Mouse (Mus musculus): ENCODE measurements around the gene Avpr2. TPM values are rescaled to one million over a fixed set of nuclear protein-coding genes. Genes with fewer than 3 reads are reported as not detected.

Avpr2 gene
- 0.21 and 0.35 TPM in 2 replicates for polyA plus RNA-seq (2014; fragmentation: Nextera tagmentation; extraction: Ambion mirVana)

- H3K4me2 ChIP-seq (ENCODE audit: low read depth, severe bottlenecking): no peak within 1 kb of the TSS
- H3K4me1 ChIP-seq (ENCODE audit: control insufficient read depth, insufficient read depth, low read length): no peaks in the 10 kb centered on the region
- no peaks in the 10 kb centered on the region for H3K9me3 ChIP-seq (ENCODE audit: control insufficient read depth, low read length)
- H3K36me3 ChIP-seq (ENCODE audit: control insufficient read depth, insufficient read depth, low read length): no peaks in the 10 kb centered on the region
- DNase-seq (ENCODE audit: low spot score): no peak
- no peaks in the 10 kb centered on the region for H3K27me3 ChIP-seq (ENCODE audit: control insufficient read depth, insufficient read depth, low read length)
- WGBS: 68% methylated on average over 6 of the region's 6 CpGs
- no peak for ATAC-seq (ENCODE audit: insufficient number of reproducible peaks, low FRiP score, low TSS enrichment, low read depth)
- no peak within 1 kb of the TSS for H3K4me3 ChIP-seq (ENCODE audit: low read depth, low read length)
- H3K27ac ChIP-seq (replicated peaks; ENCODE audit: low read depth, low read length): no peak within 1 kb of the TSS
- H3K9ac ChIP-seq (ENCODE audit: low read length): no peak within 1 kb of the TSS
Observed at GRCm38 (mm10) chrX:73891551-73892152, at the start of gene Avpr2. Avpr2 (plus strand) TSS chrX:73892102.

- H3K4me2 ChIP-seq (ENCODE audit: low read depth, severe bottlenecking): no peak overlapping the region
- no peaks in the 10 kb centered on the region for H3K4me1 ChIP-seq (ENCODE audit: control insufficient read depth, insufficient read depth, low read length)
- 89% methylated on average over 9 of the region's 9 CpGs for WGBS
- no peak overlapping the region for H3K9ac ChIP-seq (ENCODE audit: low read length)
- H3K36me3 ChIP-seq (ENCODE audit: control insufficient read depth, insufficient read depth, low read length): no peaks in the 10 kb centered on the region
- H3K27me3 ChIP-seq (ENCODE audit: control insufficient read depth, insufficient read depth, low read length): no peaks in the 10 kb centered on the region
- no peak overlapping the region for H3K27ac ChIP-seq (replicated peaks; ENCODE audit: low read depth, low read length)
- H3K4me3 ChIP-seq (ENCODE audit: low read depth, low read length): no peak overlapping the region
- ATAC-seq (ENCODE audit: insufficient number of reproducible peaks, low FRiP score, low TSS enrichment, low read depth): no peak
- no peaks in the 10 kb centered on the region for H3K9me3 ChIP-seq (ENCODE audit: control insufficient read depth, low read length)
- no peak for DNase-seq (ENCODE audit: low spot score)
Observed at GRCm38 (mm10) chrX:73854326-73855086, 37.4 kb upstream of the Avpr2 start.

GRCm38 (mm10) chrX:73855087-73855408, 36.9 kb upstream of the Avpr2 start:
- Histone ChIP-seq H3K27ac (replicated peaks; ENCODE audit: low read depth, low read length) (no peak overlapping the region), H3K4me2 (ENCODE audit: low read depth, severe bottlenecking) (no peak overlapping the region), H3K27me3 (ENCODE audit: control insufficient read depth, insufficient read depth, low read length) (no peaks in the 10 kb centered on the region), H3K9ac (ENCODE audit: low read length) (no peak overlapping the region), H3K4me1 (ENCODE audit: control insufficient read depth, insufficient read depth, low read length) (no peaks in the 10 kb centered on the region), H3K36me3 (ENCODE audit: control insufficient read depth, insufficient read depth, low read length) (no peaks in the 10 kb centered on the region), H3K9me3 (ENCODE audit: control insufficient read depth, low read length) (no peaks in the 10 kb centered on the region), H3K4me3 (ENCODE audit: low read depth, low read length) (no peak overlapping the region)
- ATAC-seq (ENCODE audit: insufficient number of reproducible peaks, low FRiP score, low TSS enrichment, low read depth) (no peak), DNase-seq (ENCODE audit: low spot score) (no peak)
- 67% methylated on average over 3 of the region's 3 CpGs for WGBS

DNA sequence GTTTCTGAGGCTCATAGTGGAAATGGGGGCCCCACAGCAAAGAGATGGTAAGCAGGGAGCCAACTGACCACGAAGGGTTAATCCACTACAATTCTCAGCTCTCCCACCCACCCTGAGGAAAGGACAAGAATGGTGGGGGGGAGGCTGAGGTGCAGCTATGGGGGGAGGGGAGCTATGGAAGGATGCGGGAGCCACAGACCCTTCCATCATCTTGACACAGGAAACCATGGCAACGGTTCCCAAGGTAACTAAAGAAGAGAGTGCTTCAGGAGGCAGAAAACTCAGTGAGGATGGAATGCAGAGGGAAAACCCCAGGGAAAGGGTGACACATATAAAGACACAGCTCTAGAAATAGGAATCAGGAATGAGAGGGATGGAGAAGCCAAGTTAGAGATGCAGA, 27.2 kb upstream of the Avpr2 start:
- 54% methylated on average over 3 of the region's 3 CpGs for WGBS
- no peaks in the 10 kb centered on the region for H3K9me3 ChIP-seq (ENCODE audit: control insufficient read depth, low read length)
- DNase-seq (ENCODE audit: low spot score) (no peak), ATAC-seq (ENCODE audit: insufficient number of reproducible peaks, low FRiP score, low TSS enrichment, low read depth) (no peak)
- H3K27me3 ChIP-seq (ENCODE audit: control insufficient read depth, insufficient read depth, low read length): no peaks in the 10 kb centered on the region
- no peak overlapping the region for H3K4me3 ChIP-seq (ENCODE audit: low read depth, low read length)
- H3K27ac ChIP-seq (replicated peaks; ENCODE audit: low read depth, low read length): no peak overlapping the region
- no peak overlapping the region for H3K4me2 ChIP-seq (ENCODE audit: low read depth, severe bottlenecking)
- H3K36me3 ChIP-seq (ENCODE audit: control insufficient read depth, insufficient read depth, low read length): no peaks in the 10 kb centered on the region
- H3K9ac ChIP-seq (ENCODE audit: low read length): no peak overlapping the region
- no peaks in the 10 kb centered on the region for H3K4me1 ChIP-seq (ENCODE audit: control insufficient read depth, insufficient read depth, low read length)

DNA sequence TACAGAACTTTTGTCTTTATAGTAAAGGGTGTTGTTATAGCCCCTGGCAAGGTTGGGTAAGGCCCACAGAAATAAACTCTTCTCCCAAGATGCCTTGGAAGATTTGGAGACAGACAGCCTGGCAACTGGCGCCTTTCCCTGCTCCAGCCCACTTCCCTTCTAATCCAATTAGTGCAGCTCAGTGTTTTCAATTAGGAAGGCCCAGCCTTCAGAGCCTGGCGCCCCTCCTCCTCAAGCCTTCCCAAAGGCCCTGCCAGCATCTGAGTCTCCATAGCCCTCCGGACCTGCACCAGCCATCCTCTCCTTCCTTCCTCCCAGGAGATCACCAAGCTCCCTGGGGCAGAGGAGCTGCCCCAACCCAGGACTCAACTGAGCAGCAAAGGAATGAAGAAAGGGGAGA, 24.6 kb upstream of the Avpr2 start:
- no peaks in the 10 kb centered on the region for H3K4me1 ChIP-seq (ENCODE audit: control insufficient read depth, insufficient read depth, low read length)
- WGBS: 17% methylated on average over 3 of the region's 3 CpGs
- H3K9ac ChIP-seq (ENCODE audit: low read length): no peak overlapping the region
- no peak overlapping the region for H3K4me2 ChIP-seq (ENCODE audit: low read depth, severe bottlenecking)
- H3K27me3 ChIP-seq (ENCODE audit: control insufficient read depth, insufficient read depth, low read length): no peaks in the 10 kb centered on the region
- H3K36me3 ChIP-seq (ENCODE audit: control insufficient read depth, insufficient read depth, low read length): no peaks in the 10 kb centered on the region
- DNase-seq (ENCODE audit: low spot score) (no peak), ATAC-seq (ENCODE audit: insufficient number of reproducible peaks, low FRiP score, low TSS enrichment, low read depth) (no peak)
- no peak overlapping the region for H3K4me3 ChIP-seq (ENCODE audit: low read depth, low read length)
- H3K9me3 ChIP-seq (ENCODE audit: control insufficient read depth, low read length): no peaks in the 10 kb centered on the region
- no peak overlapping the region for H3K27ac ChIP-seq (replicated peaks; ENCODE audit: low read depth, low read length)

DNA sequence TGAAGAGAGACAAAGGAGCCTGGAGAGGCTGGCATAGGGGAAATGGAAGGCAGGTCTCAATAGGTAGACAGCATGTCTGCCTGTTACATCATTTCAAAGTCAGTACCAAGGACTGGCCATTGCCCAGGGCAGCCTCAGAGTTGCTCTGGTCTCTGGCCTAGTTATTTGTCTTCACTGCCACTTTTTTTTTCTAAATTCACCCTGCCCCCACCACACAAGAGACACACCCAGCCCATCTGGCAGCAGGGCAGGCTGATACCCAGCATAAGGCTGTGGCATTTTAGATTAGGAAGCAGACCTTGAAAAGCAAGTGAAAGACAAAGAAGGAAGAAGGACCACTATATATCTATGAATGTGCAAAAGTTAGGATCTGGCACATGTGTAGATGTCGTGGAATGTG, 24.1 kb upstream of the Avpr2 start:
- Histone ChIP-seq H3K4me1 (ENCODE audit: control insufficient read depth, insufficient read depth, low read length) (no peaks in the 10 kb centered on the region), H3K36me3 (ENCODE audit: control insufficient read depth, insufficient read depth, low read length) (no peaks in the 10 kb centered on the region), H3K9me3 (ENCODE audit: control insufficient read depth, low read length) (no peaks in the 10 kb centered on the region), H3K4me3 (ENCODE audit: low read depth, low read length) (no peak overlapping the region), H3K27me3 (ENCODE audit: control insufficient read depth, insufficient read depth, low read length) (no peaks in the 10 kb centered on the region), H3K27ac (replicated peaks; ENCODE audit: low read depth, low read length) (no peak overlapping the region), H3K4me2 (ENCODE audit: low read depth, severe bottlenecking) (no peak overlapping the region), H3K9ac (ENCODE audit: low read length) (no peak overlapping the region)
- DNase-seq (ENCODE audit: low spot score): no peak
- WGBS: 83% methylated on average over 1 of the region's 1 CpGs
- ATAC-seq (ENCODE audit: insufficient number of reproducible peaks, low FRiP score, low TSS enrichment, low read depth): no peak

GRCm38 (mm10) chrX:73869334-73869733, 22.6 kb upstream of the Avpr2 start:
- no peak overlapping the region for H3K9ac ChIP-seq (ENCODE audit: low read length)
- H3K27me3 ChIP-seq (ENCODE audit: control insufficient read depth, insufficient read depth, low read length): no peaks in the 10 kb centered on the region
- 11% methylated on average over 5 of the region's 5 CpGs for WGBS
- no peaks in the 10 kb centered on the region for H3K9me3 ChIP-seq (ENCODE audit: control insufficient read depth, low read length)
- H3K4me1 ChIP-seq (ENCODE audit: control insufficient read depth, insufficient read depth, low read length): no peaks in the 10 kb centered on the region
- no peak overlapping the region for H3K4me3 ChIP-seq (ENCODE audit: low read depth, low read length)
- H3K4me2 ChIP-seq (ENCODE audit: low read depth, severe bottlenecking): no peak overlapping the region
- no peaks in the 10 kb centered on the region for H3K36me3 ChIP-seq (ENCODE audit: control insufficient read depth, insufficient read depth, low read length)
- peak; percentile 74 for DNase-seq (ENCODE audit: low spot score)
- ATAC-seq (ENCODE audit: insufficient number of reproducible peaks, low FRiP score, low TSS enrichment, low read depth): no peak
- no peak overlapping the region for H3K27ac ChIP-seq (replicated peaks; ENCODE audit: low read depth, low read length)

DNA sequence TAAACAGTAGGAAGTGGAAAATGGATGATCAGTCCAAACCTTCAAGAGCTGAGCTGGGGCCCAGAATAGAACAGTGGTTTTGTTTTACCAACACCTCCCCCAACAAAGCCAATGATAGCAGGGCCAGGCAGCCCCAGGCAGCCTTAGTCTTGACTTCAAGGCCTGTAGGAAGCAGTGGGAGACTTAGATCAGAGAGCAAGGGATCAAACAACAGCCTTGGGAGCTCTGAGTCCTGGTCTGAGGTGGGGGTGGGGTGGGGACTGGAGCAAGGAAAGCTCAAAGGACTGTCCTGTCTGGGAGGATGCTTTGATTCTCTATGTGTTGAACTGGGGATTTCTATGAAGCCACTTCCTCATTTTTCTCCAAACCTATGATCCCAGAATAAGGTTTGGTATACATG, 20.4 kb upstream of the Avpr2 start:
- no peaks in the 10 kb centered on the region for H3K4me1 ChIP-seq (ENCODE audit: control insufficient read depth, insufficient read depth, low read length)
- H3K27ac ChIP-seq (replicated peaks; ENCODE audit: low read depth, low read length): no peak overlapping the region
- H3K4me2 ChIP-seq (ENCODE audit: low read depth, severe bottlenecking): no peak overlapping the region
- no peaks in the 10 kb centered on the region for H3K36me3 ChIP-seq (ENCODE audit: control insufficient read depth, insufficient read depth, low read length)
- no peak for DNase-seq (ENCODE audit: low spot score)
- H3K9me3 ChIP-seq (ENCODE audit: control insufficient read depth, low read length): no peaks in the 10 kb centered on the region
- H3K4me3 ChIP-seq (ENCODE audit: low read depth, low read length): no peak overlapping the region
- H3K9ac ChIP-seq (ENCODE audit: low read length): no peak overlapping the region
- no peak for ATAC-seq (ENCODE audit: insufficient number of reproducible peaks, low FRiP score, low TSS enrichment, low read depth)
- H3K27me3 ChIP-seq (ENCODE audit: control insufficient read depth, insufficient read depth, low read length): no peaks in the 10 kb centered on the region

DNA sequence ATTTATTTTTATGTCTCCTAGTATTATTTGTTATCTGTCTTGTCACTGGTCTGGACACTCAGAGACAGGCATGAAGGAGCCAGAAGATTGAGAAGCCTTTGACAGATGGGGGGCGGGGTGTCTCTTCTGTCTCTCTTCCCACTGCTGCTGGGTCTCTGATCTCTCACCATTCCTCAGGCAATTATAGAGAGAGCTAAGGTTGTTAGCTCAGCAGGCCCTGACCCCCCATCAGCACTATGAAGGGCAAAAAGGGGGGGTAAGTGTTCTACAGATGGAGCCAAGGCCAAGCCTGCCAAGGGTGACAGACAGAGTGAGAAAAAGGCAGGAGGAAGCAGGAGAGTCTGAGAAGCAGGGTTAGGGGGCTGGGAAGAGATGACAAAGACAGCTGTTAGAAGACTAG, 19.9 kb upstream of the Avpr2 start:
- DNase-seq (ENCODE audit: low spot score) (no peak), ATAC-seq (ENCODE audit: insufficient number of reproducible peaks, low FRiP score, low TSS enrichment, low read depth) (no peak)
- H3K9ac ChIP-seq (ENCODE audit: low read length): no peak overlapping the region
- H3K36me3 ChIP-seq (ENCODE audit: control insufficient read depth, insufficient read depth, low read length): no peaks in the 10 kb centered on the region
- no peaks in the 10 kb centered on the region for H3K4me1 ChIP-seq (ENCODE audit: control insufficient read depth, insufficient read depth, low read length)
- 52% methylated on average over 1 of the region's 1 CpGs for WGBS
- H3K9me3 ChIP-seq (ENCODE audit: control insufficient read depth, low read length): no peaks in the 10 kb centered on the region
- H3K27me3 ChIP-seq (ENCODE audit: control insufficient read depth, insufficient read depth, low read length): no peaks in the 10 kb centered on the region
- H3K4me2 ChIP-seq (ENCODE audit: low read depth, severe bottlenecking): no peak overlapping the region
- H3K4me3 ChIP-seq (ENCODE audit: low read depth, low read length): no peak overlapping the region
- H3K27ac ChIP-seq (replicated peaks; ENCODE audit: low read depth, low read length): no peak overlapping the region
